In genomic region chr10:79695231-79696128, GRCm38 (mm10) we compare ENCODE assay signal across 8 mouse cellular contexts. TPM values are rescaled to one million over a fixed set of nuclear protein-coding genes. Genes with fewer than 3 reads are reported as not detected.
DNase-seq lines count a peak whose midpoint lies in the region; ATAC-seq and TF ChIP-seq lines count a peak whose summit lies in the region.

No protein-coding gene starts in this region.

- no peaks in the 10 kb centered on the region for H3K9me3 ChIP-seq in intestine, postnatal 0 days (ENCODE audit: control insufficient read depth)
- H3K9me3 ChIP-seq in liver, embryonic 14.5 days (ENCODE audit: control insufficient read depth, low read length), result no peaks in the 10 kb centered on the region; the same call in 1 of the 2 replicates
- H3K9me3 ChIP-seq in neural tube, embryonic 14.5 days (ENCODE audit: control insufficient read depth, low read length), result no peaks in the 10 kb centered on the region

- H3K4me1 ChIP-seq in intestine, postnatal 0 days (replicated peaks; ENCODE audit: control insufficient read depth, insufficient read depth, low read length), result peaks cover 21% of the 10 kb centered on the region
- H3K4me1 ChIP-seq in liver, embryonic 14.5 days (replicated peaks; ENCODE audit: control insufficient read depth in 2 of 2, insufficient read depth in 2 of 2, low read length in 1 of 2), result peaks cover 0 to 9% of the 10 kb centered on the region in 2 experiments; a peak in 2 of 4 replicates
- no peaks in the 10 kb centered on the region for H3K4me1 ChIP-seq in neural tube, embryonic 14.5 days (ENCODE audit: control insufficient read depth, insufficient read depth, low read length)

- peak overlapping the region; percentile 4; the same call in 1 of the 2 replicates for H3K4me2 ChIP-seq in intestine, postnatal 0 days (replicated peaks; ENCODE audit: low read depth)
- H3K4me2 ChIP-seq in liver, embryonic 14.5 days (ENCODE audit: low read depth), result no peak overlapping the region
- H3K4me2 ChIP-seq in neural tube, embryonic 14.5 days (ENCODE audit: low read depth, low read length), result no peak overlapping the region

- TF ChIP-seq EP300 in liver, embryonic 14.5 days (IDR thresholded peaks at IDR 0.05; ENCODE audit: low read depth), result no peak

- peak overlapping the region; percentile 57 for H3K27ac ChIP-seq in intestine, postnatal 0 days (ENCODE audit: low read depth, low read length)
- no peak overlapping the region for H3K27ac ChIP-seq in liver, embryonic 14.5 days
- H3K27ac ChIP-seq in neural tube, embryonic 14.5 days (ENCODE audit: low read depth, low read length), result no peak overlapping the region

- H3K27me3 ChIP-seq in intestine, postnatal 0 days (replicated peaks; ENCODE audit: control insufficient read depth, insufficient read depth, low read length), result no peaks in the 10 kb centered on the region
- no peaks in the 10 kb centered on the region for H3K27me3 ChIP-seq in liver, embryonic 14.5 days (ENCODE audit: control insufficient read depth, insufficient read depth, low read length)
- H3K27me3 ChIP-seq in neural tube, embryonic 14.5 days (ENCODE audit: control insufficient read depth, insufficient read depth, low read length), result no peaks in the 10 kb centered on the region

- TF ChIP-seq CTCF in intestine, postnatal 0 days (IDR thresholded peaks at IDR 0.05; ENCODE audit: low read depth), result peak; percentile 97
- peak; percentile 99 for TF ChIP-seq CTCF in liver, embryonic 14.5 days (IDR thresholded peaks at IDR 0.05; ENCODE audit: low read depth)

- no peak overlapping the region for H3K4me3 ChIP-seq in intestine, postnatal 0 days (ENCODE audit: low read depth, low read length)
- H3K4me3 ChIP-seq in liver, embryonic 14.5 days (ENCODE audit: insufficient read depth in 1 of 2, low read depth in 2 of 2, low read length in 2 of 2), result no peak overlapping the region
- H3K4me3 ChIP-seq in neural tube, embryonic 14.5 days (ENCODE audit: low read depth, low read length), result no peak overlapping the region

- WGBS in intestine, postnatal 0 days, result 37% methylated on average over 13 of the region's 13 CpGs
- 53% methylated on average over 13 of the region's 13 CpGs for WGBS in liver, embryonic 14.5 days (ENCODE audit: insufficient replicate concordance)
- WGBS in neural tube, embryonic 14.5 days, result 66% methylated on average over 13 of the region's 13 CpGs

- DNase-seq in B cell, adult 2 months, result peak; percentile 81 to 82
- DNase-seq in NIH3T3 (ENCODE audit: low read depth), result peak; percentile 88
- DNase-seq in cerebellum, postnatal 25 days, result peak; percentile 82 to 89
- DNase-seq in liver, embryonic 14.5 days (ENCODE audit: low read depth in 3 of 3, low spot score in 3 of 3), result peak in 1 of 3 experiments; percentile 62
- DNase-seq in thymus, postnatal 0 days (ENCODE audit: low spot score), result peak; percentile 61

- no peaks in the 10 kb centered on the region for H3K36me3 ChIP-seq in intestine, postnatal 0 days (ENCODE audit: control insufficient read depth, insufficient read depth)
- no peaks in the 10 kb centered on the region for H3K36me3 ChIP-seq in liver, embryonic 14.5 days (replicated peaks; ENCODE audit: control insufficient read depth, insufficient read depth, low read depth)
- no peaks in the 10 kb centered on the region for H3K36me3 ChIP-seq in neural tube, embryonic 14.5 days (ENCODE audit: control insufficient read depth, insufficient read depth, low read length)

- H3K9ac ChIP-seq in intestine, postnatal 0 days (ENCODE audit: low read depth, low read length), result no peak overlapping the region
- no peak overlapping the region for H3K9ac ChIP-seq in liver, embryonic 14.5 days (replicated peaks)
- H3K9ac ChIP-seq in neural tube, embryonic 14.5 days (replicated peaks; ENCODE audit: low read depth, low read length), result no peak overlapping the region

- ATAC-seq in granulocyte monocyte progenitor cell, adult 5-6 weeks (replicated peaks; ENCODE audit: poor library complexity, severe bottlenecking), result peak; percentile 89
- ATAC-seq in intestine, postnatal 0 days, result peak; percentile 37
- peak; percentile 53; the same call in 1 of the 2 replicates for ATAC-seq in liver, embryonic 14.5 days (ENCODE audit: insufficient read depth)
- ATAC-seq in neural tube, embryonic 14.5 days (ENCODE audit: low read depth), result 0 out of 2 replicates have a peak, but pooled peaks have one; percentile 9

RNA-seq across cellular contexts. Expression of gene Gzmm, which starts 6.7 kb away (rescaled TPM):
- 2.2 TPM in 1 of 2 replicates, not detected in the other for total RNA-seq in granulocyte monocyte progenitor cell, adult 5-6 weeks (2014; fragmentation: Nextera tagmentation)
- 0.34 TPM in 1 of 2 replicates, not detected in the other for total RNA-seq in granulocyte monocyte progenitor cell, adult 5-6 weeks (2017)
- 0.16 and 0.26 TPM in 2 replicates for polyA plus RNA-seq in intestine, postnatal 0 days (2015; fragmentation: Nextera tagmentation; extraction: Ambion mirVana)
- polyA plus RNA-seq in liver, embryonic 14.5 days (2012; rRNA removed), result 0.13 TPM in 2 replicates
- polyA plus RNA-seq in liver, embryonic 14.5 days (2014; fragmentation: Nextera tagmentation; extraction: Ambion mirVana), result not detected in 2 replicates
- 1.1 and 1.3 TPM in 2 replicates for polyA plus RNA-seq in neural tube, embryonic 14.5 days (2014; fragmentation: Nextera tagmentation; extraction: Ambion mirVana)
- 0.35 and 0.48 TPM in 2 replicates for polyA plus RNA-seq in thymus, postnatal 0 days (2015; fragmentation: Nextera tagmentation; extraction: Ambion mirVana)

RNA-seq across cellular contexts. Expression of gene Bsg, which starts 8.8 kb away (rescaled TPM):
- 253 and 319 TPM in 2 replicates for total RNA-seq in granulocyte monocyte progenitor cell, adult 5-6 weeks (2014; fragmentation: Nextera tagmentation)
- 278 and 345 TPM in 2 replicates for total RNA-seq in granulocyte monocyte progenitor cell, adult 5-6 weeks (2017)
- 888 and 937 TPM in 2 replicates for polyA plus RNA-seq in intestine, postnatal 0 days (2015; fragmentation: Nextera tagmentation; extraction: Ambion mirVana)
- 469 and 579 TPM in 2 replicates for polyA plus RNA-seq in liver, embryonic 14.5 days (2012; rRNA removed)
- 809 and 828 TPM in 2 replicates for polyA plus RNA-seq in liver, embryonic 14.5 days (2014; fragmentation: Nextera tagmentation; extraction: Ambion mirVana)
- polyA plus RNA-seq in neural tube, embryonic 14.5 days (2014; fragmentation: Nextera tagmentation; extraction: Ambion mirVana), result 800 and 802 TPM in 2 replicates
- polyA plus RNA-seq in thymus, postnatal 0 days (2015; fragmentation: Nextera tagmentation; extraction: Ambion mirVana), result 376 and 398 TPM in 2 replicates

RNA-seq across cellular contexts. Expression of gene Cdc34, which starts 13.5 kb away (rescaled TPM):
- total RNA-seq in granulocyte monocyte progenitor cell, adult 5-6 weeks (2014; fragmentation: Nextera tagmentation), result 110 and 115 TPM in 2 replicates
- 98.7 and 142 TPM in 2 replicates for total RNA-seq in granulocyte monocyte progenitor cell, adult 5-6 weeks (2017)
- polyA plus RNA-seq in intestine, postnatal 0 days (2015; fragmentation: Nextera tagmentation; extraction: Ambion mirVana), result 88.0 and 89.6 TPM in 2 replicates
- polyA plus RNA-seq in liver, embryonic 14.5 days (2012; rRNA removed), result 106 and 127 TPM in 2 replicates
- polyA plus RNA-seq in liver, embryonic 14.5 days (2014; fragmentation: Nextera tagmentation; extraction: Ambion mirVana), result 115 and 124 TPM in 2 replicates
- polyA plus RNA-seq in neural tube, embryonic 14.5 days (2014; fragmentation: Nextera tagmentation; extraction: Ambion mirVana), result 69.7 and 74.6 TPM in 2 replicates
- polyA plus RNA-seq in thymus, postnatal 0 days (2015; fragmentation: Nextera tagmentation; extraction: Ambion mirVana), result 138 and 141 TPM in 2 replicates

RNA-seq across cellular contexts. Expression of gene Hcn2, which starts 21.0 kb away (rescaled TPM):
- 0.28 TPM in 1 of 2 replicates, not detected in the other for total RNA-seq in granulocyte monocyte progenitor cell, adult 5-6 weeks (2014; fragmentation: Nextera tagmentation)
- 0.39 TPM in 1 of 2 replicates, not detected in the other for total RNA-seq in granulocyte monocyte progenitor cell, adult 5-6 weeks (2017)
- 0.38 and 0.43 TPM in 2 replicates for polyA plus RNA-seq in intestine, postnatal 0 days (2015; fragmentation: Nextera tagmentation; extraction: Ambion mirVana)
- 0.09 and 0.17 TPM in 2 replicates for polyA plus RNA-seq in liver, embryonic 14.5 days (2012; rRNA removed)
- not detected in 2 replicates for polyA plus RNA-seq in liver, embryonic 14.5 days (2014; fragmentation: Nextera tagmentation; extraction: Ambion mirVana)
- 2.7 and 3.7 TPM in 2 replicates for polyA plus RNA-seq in neural tube, embryonic 14.5 days (2014; fragmentation: Nextera tagmentation; extraction: Ambion mirVana)
- polyA plus RNA-seq in thymus, postnatal 0 days (2015; fragmentation: Nextera tagmentation; extraction: Ambion mirVana), result 0.05 TPM in 1 of 2 replicates, not detected in the other

RNA-seq across cellular contexts. Expression of gene Tpgs1, which starts 26.3 kb away (rescaled TPM):
- 7.4 and 9.7 TPM in 2 replicates for total RNA-seq in granulocyte monocyte progenitor cell, adult 5-6 weeks (2014; fragmentation: Nextera tagmentation)
- total RNA-seq in granulocyte monocyte progenitor cell, adult 5-6 weeks (2017), result 8.1 and 14.6 TPM in 2 replicates
- polyA plus RNA-seq in intestine, postnatal 0 days (2015; fragmentation: Nextera tagmentation; extraction: Ambion mirVana), result 47.6 and 48.5 TPM in 2 replicates
- 14.3 and 18.7 TPM in 2 replicates for polyA plus RNA-seq in liver, embryonic 14.5 days (2012; rRNA removed)
- polyA plus RNA-seq in liver, embryonic 14.5 days (2014; fragmentation: Nextera tagmentation; extraction: Ambion mirVana), result 24.5 and 25.7 TPM in 2 replicates
- 104 and 118 TPM in 2 replicates for polyA plus RNA-seq in neural tube, embryonic 14.5 days (2014; fragmentation: Nextera tagmentation; extraction: Ambion mirVana)
- 56.0 and 58.2 TPM in 2 replicates for polyA plus RNA-seq in thymus, postnatal 0 days (2015; fragmentation: Nextera tagmentation; extraction: Ambion mirVana)

Comparison
In these comparisons a context has a peak if more than half of its experiments do, and no peak if none do; other contexts are left out.
1. ATAC-seq: peak in every context shown above with its lines; median percentile 89 in granulocyte monocyte progenitor cell, adult 5-6 weeks; 53 in liver, embryonic 14.5 days; 37 in intestine, postnatal 0 days; 9 in neural tube, embryonic 14.5 days.